Mouse (Mus musculus) testis, adult 2 months (tissue): Measurements from ENCODE around the gene Mrpl48.

Experiments
- CTCF ChIP-seq: fragments of 200-500 bp; IDR thresholded peaks from 2 replicates; pipeline ENCODE4 v1.5.1; 2012; ENCODE audit warnings: low read depth, mild to moderate bottlenecking, inconsistent platforms, low read length, moderate library complexity; ENCODE audit not compliant: control insufficient read depth, insufficient read depth, insufficient replicate concordance
- POLR2A ChIP-seq: fragments of 200-500 bp; IDR thresholded peaks from 2 replicates; pipeline ENCODE4 v1.6.1; 2012; ENCODE audit warnings: low read depth, mild to moderate bottlenecking, inconsistent platforms, low read length, moderate library complexity; ENCODE audit not compliant: control insufficient read depth

DNA sequence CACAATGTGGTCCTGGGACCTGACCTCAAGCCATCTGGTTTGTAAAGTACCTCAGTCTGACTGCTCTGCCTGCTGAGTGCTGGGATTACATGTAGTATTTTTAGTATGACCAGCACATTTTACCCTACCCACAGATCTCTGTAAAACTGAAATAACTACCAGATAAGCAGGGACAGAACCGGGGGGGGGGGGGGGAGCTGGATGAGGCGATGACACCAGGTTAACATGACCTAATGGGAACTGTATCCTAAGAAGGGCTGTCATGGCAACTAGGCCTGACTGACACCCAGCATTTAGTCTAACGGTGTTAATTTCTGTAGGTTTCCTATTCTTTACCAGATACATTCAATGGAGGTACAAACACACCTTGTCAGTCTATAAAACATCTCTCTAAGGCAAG, 58.3 kb downstream of the Mrpl48 start:
- TF ChIP-seq POLR2A (no peak), CTCF (no peak)
